Mouse (Mus musculus) midbrain, embryonic 11.5 days (tissue): ENCODE data around the gene Foxn3. TPM values are rescaled to one million over a fixed set of nuclear protein-coding genes. Genes with fewer than 3 reads are reported as not detected.

ENCODE experiments used
- ATAC-seq: fragments of 200-750 bp; cut with Nextera tagmentation; 2 replicates; pipeline ENCODE4 v1.8.0; 2017; ENCODE audit warnings: moderate TSS enrichment, moderate library complexity; ENCODE audit not compliant: low FRiP score
- DNase-seq: peaks from one replicate; pipeline ENCODE4 v3.0.0; 2015; ENCODE audit warnings: low spot score; ENCODE audit errors: missing footprints
- H3K27ac ChIP-seq: fragments of 300-500 bp; sonication (generic); 2 replicates; pipeline ENCODE4 v1.5.1; 2014; ENCODE audit warnings: low read depth, low read length
- H3K27me3 ChIP-seq: fragments of 300-500 bp; sonication (generic); 2 replicates; pipeline ENCODE4 v1.6.1; 2014; ENCODE audit warnings: mild to moderate bottlenecking, low read length, moderate library complexity, mixed read lengths; ENCODE audit not compliant: control insufficient read depth, insufficient read depth
- H3K36me3 ChIP-seq: fragments of 300-500 bp; sonication (generic); 2 replicates; pipeline ENCODE4 v1.6.1; 2014; ENCODE audit warnings: mild to moderate bottlenecking, low read length, moderate library complexity, mixed read lengths; ENCODE audit not compliant: control insufficient read depth, insufficient read depth
- H3K4me1 ChIP-seq: fragments of 300-500 bp; sonication (generic); 2 replicates; pipeline ENCODE4 v1.6.1; 2014; ENCODE audit warnings: low read length; ENCODE audit not compliant: control insufficient read depth, insufficient read depth
- H3K4me2 ChIP-seq: fragments of 300-500 bp; sonication (generic); 2 replicates; pipeline ENCODE4 v1.6.1; 2014; ENCODE audit warnings: mild to moderate bottlenecking, moderate library complexity
- H3K4me3 ChIP-seq: fragments of 300-500 bp; sonication (generic); 2 replicates; pipeline ENCODE4 v1.5.1; 2014; ENCODE audit warnings: low read depth, low read length
- H3K9ac ChIP-seq: fragments of 300-500 bp; sonication (generic); 2 replicates; pipeline ENCODE4 v1.6.1; 2014; ENCODE audit warnings: low read length
- H3K9me3 ChIP-seq: fragments of 300-500 bp; sonication (generic); 2 replicates; pipeline ENCODE4 v1.6.1; 2016; ENCODE audit warnings: low read length; ENCODE audit not compliant: control insufficient read depth
- WGBS: fragments of 180-500 bp; shearing (Covaris S2); extraction: QIAGEN DNeasy Blood & Tissue Kit; methylation state at CpG from one replicate; pipeline ENCODE4 v1.1.7; 2014; 5-methylcytosine and 5-hydroxymethylcytosine counted together
- polyA plus RNA-seq: library from polyadenylated mRNA; unstranded; fragments of >200 nt; fragmentation: Nextera tagmentation; extraction: Ambion mirVana; gene quantifications from 2 replicates; pipeline ENCODE4 v1.2.1, GENCODE M21; 2014

Foxn3 gene
- polyA plus RNA-seq, 1 experiment from 2014 or later, result 73.8 TPM

- no peaks in the 10 kb centered on the region for H3K9me3 ChIP-seq
- no peak overlapping the region for H3K9ac ChIP-seq
- H3K4me2 ChIP-seq, result no peak overlapping the region
- ATAC-seq (no peak), DNase-seq (no peak)
- 72% methylated on average over 11 of the region's 11 CpGs for WGBS
- H3K4me1 ChIP-seq, result peaks cover 40% of the 10 kb centered on the region
- no peaks in the 10 kb centered on the region for H3K27me3 ChIP-seq
- no peak overlapping the region for H3K27ac ChIP-seq
- no peaks in the 10 kb centered on the region for H3K36me3 ChIP-seq
- H3K4me3 ChIP-seq, result no peak overlapping the region
Observed at GRCm38 (mm10) chr12:99215521-99216255, 347.7 kb downstream of the Foxn3 start.

- Histone ChIP-seq H3K4me1 (peaks cover 29% of the 10 kb centered on the region), H3K27ac (no peak overlapping the region), H3K36me3 (no peaks in the 10 kb centered on the region), H3K4me3 (no peak overlapping the region), H3K27me3 (no peaks in the 10 kb centered on the region), H3K9ac (no peak overlapping the region), H3K4me2 (no peak overlapping the region), H3K9me3 (no peaks in the 10 kb centered on the region)
- ATAC-seq (no peak), DNase-seq (no peak)
- 79% methylated on average over 5 of the region's 5 CpGs for WGBS
Observed at GRCm38 (mm10) chr12:99214098-99214497, 349.3 kb downstream of the Foxn3 start.

- H3K27ac ChIP-seq, result no peak overlapping the region
- ATAC-seq (no peak), DNase-seq (no peak)
- H3K9me3 ChIP-seq, result no peaks in the 10 kb centered on the region
- WGBS, result 95% methylated on average over 12 of the region's 12 CpGs
- no peaks in the 10 kb centered on the region for H3K27me3 ChIP-seq
- H3K9ac ChIP-seq, result no peak overlapping the region
- no peak overlapping the region for H3K4me3 ChIP-seq
- peaks cover 23% of the 10 kb centered on the region for H3K4me1 ChIP-seq
- no peak overlapping the region for H3K4me2 ChIP-seq
- no peaks in the 10 kb centered on the region for H3K36me3 ChIP-seq
Observed at GRCm38 (mm10) chr12:99213218-99213617, 350.2 kb downstream of the Foxn3 start.

GRCm38 (mm10) chr12:99209801-99210200 lies 353.6 kb downstream of the Foxn3 start:
- no peaks in the 10 kb centered on the region for H3K27me3 ChIP-seq
- no peak overlapping the region for H3K4me3 ChIP-seq
- no peak overlapping the region for H3K9ac ChIP-seq
- H3K9me3 ChIP-seq, result no peaks in the 10 kb centered on the region
- no peaks in the 10 kb centered on the region for H3K36me3 ChIP-seq
- 89% methylated on average over 8 of the region's 8 CpGs for WGBS
- no peak for ATAC-seq
- no peak overlapping the region for H3K27ac ChIP-seq
- no peak for DNase-seq
- no peak overlapping the region for H3K4me2 ChIP-seq
- H3K4me1 ChIP-seq, result peaks cover 2% of the 10 kb centered on the region; the same call in 1 of the 2 replicates

GRCm38 (mm10) chr12:99208251-99208650 lies 355.1 kb downstream of the Foxn3 start:
- Histone ChIP-seq H3K9me3 (no peaks in the 10 kb centered on the region), H3K36me3 (no peaks in the 10 kb centered on the region), H3K27me3 (no peaks in the 10 kb centered on the region), H3K4me3 (no peak overlapping the region), H3K27ac (no peak overlapping the region), H3K4me2 (no peak overlapping the region), H3K4me1 (no peaks in the 10 kb centered on the region), H3K9ac (no peak overlapping the region)
- DNase-seq, result no peak
- ATAC-seq, result no peak
- WGBS, result 91% methylated on average over 9 of the region's 9 CpGs

- H3K9ac ChIP-seq, result no peak overlapping the region
- H3K4me1 ChIP-seq, result no peaks in the 10 kb centered on the region
- no peak overlapping the region for H3K4me2 ChIP-seq
- no peak overlapping the region for H3K27ac ChIP-seq
- 80% methylated on average over 15 of the region's 15 CpGs for WGBS
- H3K36me3 ChIP-seq, result no peaks in the 10 kb centered on the region
- DNase-seq (no peak), ATAC-seq (peak; percentile 27; the same call in 1 of the 2 replicates)
- no peaks in the 10 kb centered on the region for H3K27me3 ChIP-seq
- no peak overlapping the region for H3K4me3 ChIP-seq
- no peaks in the 10 kb centered on the region for H3K9me3 ChIP-seq
Observed at GRCm38 (mm10) chr12:99207014-99207612, 356.3 kb downstream of the Foxn3 start.

- no peaks in the 10 kb centered on the region for H3K4me1 ChIP-seq
- no peak for ATAC-seq
- no peak overlapping the region for H3K4me3 ChIP-seq
- H3K9ac ChIP-seq, result no peak overlapping the region
- no peak for DNase-seq
- H3K4me2 ChIP-seq, result no peak overlapping the region
- no peaks in the 10 kb centered on the region for H3K9me3 ChIP-seq
- WGBS, result 95% methylated on average over 8 of the region's 8 CpGs
- no peak overlapping the region for H3K27ac ChIP-seq
- H3K27me3 ChIP-seq, result no peaks in the 10 kb centered on the region
- H3K36me3 ChIP-seq, result no peaks in the 10 kb centered on the region
Observed at GRCm38 (mm10) chr12:99205734-99206133, 357.6 kb downstream of the Foxn3 start.

GRCm38 (mm10) chr12:99199124-99199483 lies 364.3 kb downstream of the Foxn3 start:
- Histone ChIP-seq H3K4me1 (no peaks in the 10 kb centered on the region), H3K36me3 (no peaks in the 10 kb centered on the region; the same call in 1 of the 2 replicates), H3K9ac (no peak overlapping the region), H3K27me3 (no peaks in the 10 kb centered on the region), H3K27ac (no peak overlapping the region), H3K4me2 (no peak overlapping the region), H3K9me3 (no peaks in the 10 kb centered on the region), H3K4me3 (no peak overlapping the region)
- DNase-seq (no peak), ATAC-seq (no peak)
- WGBS, result 81% methylated on average over 5 of the region's 5 CpGs

- Histone ChIP-seq H3K36me3 (no peaks in the 10 kb centered on the region; the same call in 1 of the 2 replicates), H3K9me3 (no peaks in the 10 kb centered on the region), H3K4me3 (no peak overlapping the region), H3K27ac (no peak overlapping the region), H3K9ac (no peak overlapping the region), H3K27me3 (no peaks in the 10 kb centered on the region), H3K4me1 (no peaks in the 10 kb centered on the region), H3K4me2 (no peak overlapping the region)
- no peak for ATAC-seq
- no peak for DNase-seq
- WGBS, result 88% methylated on average over 12 of the region's 12 CpGs
Observed at GRCm38 (mm10) chr12:99198428-99199123, 364.8 kb downstream of the Foxn3 start.
